Mouse (Mus musculus) brain, adult 2 months (tissue): ENCODE data around the gene Myt1l.

ENCODE experiments used
- DNase-seq: peaks from one replicate; pipeline ENCODE4 v3.0.0; 2011; ENCODE audit warnings: low read depth, low spot score

The Myt1l gene

DNA sequence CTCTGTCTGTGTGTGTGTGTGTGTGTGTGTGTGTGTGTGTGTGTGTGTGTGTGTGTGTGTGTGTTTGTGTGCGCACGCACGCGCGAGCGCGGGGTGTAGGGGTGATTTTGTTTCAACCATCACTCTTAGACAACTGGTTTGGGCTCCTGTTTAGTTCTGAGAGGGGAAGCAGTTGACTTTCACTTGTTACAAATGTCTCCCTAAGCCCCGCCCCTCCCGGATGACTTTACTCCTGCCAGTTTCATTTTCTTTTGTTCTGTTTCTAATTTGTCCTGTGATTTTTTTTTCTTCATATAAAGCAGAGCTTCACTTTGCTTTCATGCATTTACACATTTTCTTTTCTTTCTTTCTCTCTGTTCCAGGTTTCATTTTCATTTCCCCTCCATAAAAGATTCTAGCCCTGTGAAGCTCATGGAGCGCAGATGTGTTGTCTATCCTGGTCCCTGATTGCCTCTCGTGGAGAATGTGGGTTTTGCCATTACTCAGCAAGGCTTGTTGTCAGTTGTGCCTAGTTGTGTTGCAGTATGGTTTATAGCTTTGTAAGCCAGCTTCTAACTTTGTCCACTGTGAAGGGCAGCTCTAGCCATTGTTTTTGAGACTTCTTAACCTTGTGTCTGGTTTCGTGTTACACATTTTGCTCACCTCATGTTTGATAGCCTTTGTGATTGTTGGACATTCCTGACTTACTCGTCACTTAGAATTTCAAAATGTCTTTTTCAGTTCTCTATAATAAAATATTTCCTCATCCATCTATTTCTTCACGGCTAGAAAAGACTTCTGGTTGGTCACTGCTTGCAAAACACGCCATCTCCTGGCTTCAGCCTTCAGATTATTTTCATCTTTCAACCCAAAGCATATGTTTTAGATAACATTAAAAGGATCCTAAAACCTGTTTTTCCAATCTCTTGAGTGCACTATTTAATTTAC is 184.9 kb downstream of the Myt1l start:
- no peak for DNase-seq

DNA sequence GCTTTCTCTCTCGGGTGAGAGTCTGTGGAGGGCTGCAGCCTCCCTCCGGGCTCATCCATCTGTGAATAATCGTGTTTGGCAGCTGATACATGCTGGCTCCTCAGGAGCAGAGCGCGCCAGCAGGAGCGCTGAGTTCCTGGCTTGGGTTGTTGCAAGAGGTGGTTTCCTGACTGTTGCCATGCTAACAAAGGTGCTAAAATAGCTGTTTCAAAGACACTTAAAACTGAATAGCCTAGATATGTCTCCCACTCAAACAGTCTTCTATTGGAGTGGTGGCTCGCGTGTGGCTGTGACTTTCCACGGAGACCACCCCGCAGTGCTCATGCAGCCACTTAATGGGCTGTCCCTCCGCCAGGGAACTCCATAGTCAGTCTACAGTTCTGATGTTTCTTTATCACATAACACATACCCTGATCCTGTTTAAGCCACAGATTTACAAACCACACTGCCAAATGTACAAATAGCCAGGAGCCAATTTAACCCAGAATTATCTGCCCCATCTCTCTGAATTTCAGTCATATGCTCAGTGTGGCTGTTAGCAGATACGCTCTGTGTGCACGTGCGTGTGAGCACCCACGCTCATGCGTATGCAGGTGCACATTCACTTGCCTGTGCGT is 195.6 kb downstream of the Myt1l start:
- peak; percentile 95 for DNase-seq

DNA sequence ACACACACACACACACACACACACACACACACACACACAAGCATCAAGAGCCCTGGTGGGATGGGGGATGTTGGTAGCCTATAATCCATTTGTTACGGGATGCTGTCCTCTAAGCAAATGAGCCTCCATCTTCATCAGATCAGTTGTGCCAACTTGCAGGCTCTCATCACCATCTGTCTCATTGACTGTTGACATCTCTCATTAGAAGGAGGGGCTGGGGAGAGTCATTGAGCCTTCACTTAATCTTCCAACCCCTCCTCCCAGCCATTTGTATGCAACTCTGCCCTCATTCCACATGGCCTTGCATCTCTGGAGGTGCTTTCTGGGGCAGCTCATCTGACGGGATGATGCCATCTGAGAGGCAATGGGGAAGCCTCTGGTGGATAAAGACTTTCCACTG is 200.1 kb downstream of the Myt1l start:
- DNase-seq = no peak

DNA sequence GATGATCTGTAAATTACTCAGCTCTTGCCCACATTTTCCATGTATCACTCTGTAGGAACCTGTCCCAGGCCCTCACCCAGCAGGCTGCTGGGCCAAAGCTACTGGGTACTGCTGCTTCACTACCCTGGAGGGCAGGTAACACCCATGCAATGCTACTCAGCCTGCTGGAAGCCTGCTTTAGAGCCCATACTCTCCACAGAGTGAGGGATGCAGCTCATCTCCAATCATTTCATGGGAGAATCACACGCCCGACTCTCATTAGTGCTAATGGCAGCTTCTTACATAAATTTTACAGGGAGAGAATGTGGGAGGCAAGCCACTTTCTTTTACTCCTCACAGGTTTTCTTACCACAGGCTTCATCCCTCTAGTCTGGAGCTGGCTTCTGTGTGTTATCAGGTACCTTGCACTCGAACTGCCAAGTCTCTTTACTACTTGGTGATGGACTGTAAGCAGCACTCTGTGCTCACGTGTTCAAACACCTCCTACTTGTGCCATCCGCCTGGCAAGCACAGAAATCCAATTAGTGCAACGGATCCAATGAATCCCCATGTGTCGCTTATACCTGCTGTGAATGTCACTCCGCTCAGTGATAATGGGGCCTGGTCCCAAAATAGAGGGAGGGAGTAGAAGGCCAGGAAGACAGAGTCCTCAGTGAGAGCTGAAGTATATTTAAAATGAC is 212.3 kb downstream of the Myt1l start:
- peak; percentile 92 for DNase-seq

DNA sequence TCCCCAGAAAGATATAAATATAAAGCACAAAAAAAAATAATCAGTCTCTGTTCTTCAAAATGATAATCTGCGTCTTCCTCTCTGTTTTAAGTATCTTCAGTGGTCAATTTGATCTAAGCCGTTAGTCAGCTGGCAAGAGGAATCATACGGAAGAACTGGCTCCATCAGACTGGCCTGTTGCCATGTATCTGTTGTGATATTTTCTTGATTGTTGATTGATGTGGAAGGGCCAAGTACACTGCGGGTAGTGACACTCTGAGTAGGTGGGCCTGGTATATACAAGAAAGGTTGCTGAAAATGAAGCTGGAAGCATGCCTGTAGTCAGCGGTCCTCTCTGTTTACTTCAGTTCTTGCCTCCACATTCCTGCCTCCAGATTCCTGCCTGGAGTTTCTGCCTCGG is 213.0 kb downstream of the Myt1l start:
- DNase-seq = peak; percentile 31

DNA sequence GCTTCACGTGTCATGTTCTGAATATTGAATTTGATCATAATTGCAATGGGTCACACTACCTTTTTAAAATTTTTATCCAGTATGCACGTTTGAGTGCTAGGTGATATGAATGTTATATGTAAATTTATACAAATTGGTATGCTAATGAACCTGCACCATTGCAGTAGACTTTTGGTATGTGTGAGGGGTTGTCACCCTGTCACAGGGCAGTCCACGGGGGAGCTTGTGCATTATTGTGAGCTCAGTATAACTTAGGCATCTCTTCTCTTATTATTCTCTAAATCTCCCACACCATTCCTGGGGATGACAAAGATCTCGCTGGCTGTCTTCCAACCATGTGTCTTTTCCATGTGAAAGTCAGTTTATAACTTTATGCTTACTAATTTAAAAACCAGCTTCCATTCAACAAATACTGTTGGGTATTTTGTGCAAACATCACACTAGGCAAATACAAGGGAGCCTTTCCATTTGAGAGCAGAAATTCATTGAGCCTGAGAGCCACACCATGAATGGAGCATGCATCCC is 222.5 kb downstream of the Myt1l start:
- DNase-seq = peak; percentile 35

DNA sequence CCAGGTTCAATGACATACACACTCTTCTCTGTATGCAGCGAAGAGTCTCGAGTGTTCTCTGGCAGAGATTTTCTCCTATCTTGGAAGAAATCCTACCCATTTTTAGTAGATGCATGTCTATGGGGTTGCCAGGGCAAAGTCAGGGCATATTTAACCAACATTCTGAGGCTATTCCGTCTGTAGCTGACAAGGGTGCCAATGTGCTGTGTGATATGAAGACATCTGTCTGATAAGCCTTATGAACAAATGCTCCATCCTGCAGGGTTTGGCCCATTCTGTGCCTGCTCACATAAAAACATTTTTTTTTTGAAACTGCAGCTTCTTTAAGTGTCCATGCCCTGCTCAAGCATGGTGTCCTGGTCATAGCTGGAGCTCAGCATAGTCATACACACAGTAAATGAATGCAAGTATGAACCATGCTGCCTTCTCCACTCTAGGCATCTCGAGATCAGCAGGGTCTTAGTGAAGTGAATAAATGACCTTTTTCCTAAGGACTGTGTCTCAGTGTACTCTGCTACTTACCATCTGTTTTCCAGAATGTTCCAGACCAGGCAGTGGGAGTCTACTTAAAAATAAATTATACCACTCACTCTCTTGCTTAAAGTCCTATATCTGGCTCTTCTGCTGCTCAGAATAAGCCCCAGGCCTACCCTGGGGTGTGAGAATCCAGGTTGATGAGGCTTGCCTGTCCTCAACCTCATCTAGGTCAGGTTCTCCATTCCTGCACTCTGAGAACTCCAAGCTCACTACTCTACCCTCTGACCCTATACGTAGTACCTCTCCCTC is 227.1 kb downstream of the Myt1l start:
- DNase-seq = peak; percentile 62

DNA sequence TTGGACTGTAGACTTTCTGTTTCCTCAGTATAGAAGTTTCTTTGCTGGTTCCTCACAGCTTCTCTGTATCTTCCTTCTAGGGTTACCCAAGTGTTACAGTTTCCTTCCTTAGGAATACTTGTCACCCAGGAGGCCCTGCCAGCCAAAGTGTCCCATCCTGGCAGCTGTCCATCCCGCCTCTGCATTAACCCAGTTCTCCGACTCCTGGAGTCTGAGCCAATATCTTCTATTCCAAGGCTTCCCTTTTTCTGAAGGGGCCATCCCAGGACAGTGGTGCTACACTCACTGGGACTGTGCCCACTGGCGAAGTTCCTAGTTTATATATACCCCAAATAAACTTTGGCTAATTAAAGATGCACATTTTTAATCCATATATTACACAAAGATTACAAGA is 227.7 kb downstream of the Myt1l start:
- DNase-seq = peak; percentile 64

DNA sequence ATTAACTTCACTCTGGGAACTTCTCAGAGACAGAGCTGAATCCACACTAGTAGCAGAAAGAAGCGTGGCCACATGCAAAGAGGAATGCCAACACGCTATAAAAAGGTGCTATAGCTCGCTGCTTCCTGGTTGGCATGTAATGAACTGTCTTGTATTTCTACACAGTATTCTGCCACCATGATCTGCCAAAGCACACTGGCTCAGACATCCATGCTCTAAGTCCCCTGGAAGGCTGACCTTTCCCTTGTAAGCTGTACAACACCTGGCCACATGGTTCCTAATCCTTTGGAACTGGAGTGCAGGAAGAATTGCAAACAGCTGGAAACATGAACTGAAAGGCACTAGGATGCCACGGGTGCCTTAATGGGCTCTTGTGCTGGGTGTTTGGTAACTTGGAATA is 232.4 kb downstream of the Myt1l start:
- peak; percentile 39 for DNase-seq

DNA sequence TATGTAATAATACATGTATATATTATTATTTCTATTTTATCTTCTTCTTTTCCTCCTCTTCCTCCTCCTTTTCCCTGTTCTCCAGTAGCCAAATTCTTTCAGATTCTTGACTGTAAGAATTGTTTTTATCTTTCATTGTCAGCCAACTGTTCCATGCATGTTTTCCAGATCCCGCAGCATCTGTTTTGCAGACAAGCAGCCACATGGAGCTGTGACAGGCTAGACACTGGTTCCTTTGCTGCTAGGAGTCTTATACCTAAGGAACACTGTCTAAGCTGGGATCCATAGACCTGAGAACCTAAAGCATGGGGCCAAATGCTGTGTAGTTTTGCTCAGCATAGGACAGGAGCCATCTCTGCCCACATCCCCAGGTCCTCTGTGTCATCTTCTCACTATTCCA is 238.0 kb downstream of the Myt1l start:
- peak; percentile 64 for DNase-seq

DNA sequence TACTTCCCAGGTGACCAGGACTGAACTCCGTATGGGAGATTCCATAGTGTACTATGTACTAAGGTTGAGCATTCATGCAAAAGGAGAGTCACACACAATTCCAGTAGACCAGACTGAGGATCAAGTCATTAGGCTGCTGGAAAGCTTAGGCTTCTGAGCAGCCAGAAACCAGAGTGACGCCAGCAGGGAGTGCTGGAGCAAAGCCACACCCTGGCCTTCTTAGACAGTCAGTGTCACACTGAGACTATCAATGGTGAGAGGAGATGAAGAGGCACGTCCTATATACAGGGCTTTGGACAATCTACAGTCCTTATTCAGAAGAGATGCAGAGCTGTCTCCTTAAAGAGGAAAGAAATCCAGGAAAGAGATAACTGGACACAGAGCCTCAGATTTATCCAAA is 243.6 kb downstream of the Myt1l start:
- DNase-seq = peak; percentile 71

DNA sequence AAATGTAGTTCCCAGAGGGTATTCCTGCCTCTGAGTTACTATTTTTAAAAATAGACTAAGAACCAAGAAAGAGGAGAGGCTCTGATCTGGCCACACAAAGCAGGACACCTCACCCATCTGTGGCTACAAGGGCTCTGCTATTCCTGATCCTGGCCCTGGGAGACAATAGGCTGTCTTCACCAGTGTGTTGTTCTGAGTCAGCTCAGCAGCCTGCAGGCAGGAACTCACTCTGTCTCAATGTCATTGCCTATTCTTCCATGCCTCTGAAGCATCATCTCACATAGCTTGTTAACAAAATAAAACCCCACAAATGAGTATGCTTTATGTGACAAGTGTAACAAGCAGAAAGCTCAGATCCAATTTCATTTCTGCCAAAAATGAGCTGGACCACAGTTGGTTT is 244.2 kb downstream of the Myt1l start:
- DNase-seq = peak; percentile 67

DNA sequence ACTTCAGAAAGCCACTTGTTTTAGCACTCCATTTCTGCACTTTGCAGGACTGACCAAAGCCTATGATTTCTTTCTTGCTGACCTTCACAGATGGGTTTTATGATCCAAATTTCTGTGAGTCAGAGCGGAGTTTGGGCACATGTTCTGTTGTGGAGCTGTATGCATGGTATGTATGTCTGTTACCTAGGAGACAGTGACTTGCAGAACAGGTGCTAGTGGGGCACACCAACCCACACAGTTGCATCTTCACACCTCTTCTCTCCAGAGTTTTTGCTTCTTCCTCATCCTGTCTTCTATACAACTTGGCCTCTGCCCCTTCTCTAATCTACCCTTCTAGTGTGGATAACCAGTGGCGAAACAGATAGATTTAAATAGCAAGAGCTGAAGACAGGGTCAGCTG is 250.7 kb downstream of the Myt1l start:
- DNase-seq = peak; percentile 74

DNA sequence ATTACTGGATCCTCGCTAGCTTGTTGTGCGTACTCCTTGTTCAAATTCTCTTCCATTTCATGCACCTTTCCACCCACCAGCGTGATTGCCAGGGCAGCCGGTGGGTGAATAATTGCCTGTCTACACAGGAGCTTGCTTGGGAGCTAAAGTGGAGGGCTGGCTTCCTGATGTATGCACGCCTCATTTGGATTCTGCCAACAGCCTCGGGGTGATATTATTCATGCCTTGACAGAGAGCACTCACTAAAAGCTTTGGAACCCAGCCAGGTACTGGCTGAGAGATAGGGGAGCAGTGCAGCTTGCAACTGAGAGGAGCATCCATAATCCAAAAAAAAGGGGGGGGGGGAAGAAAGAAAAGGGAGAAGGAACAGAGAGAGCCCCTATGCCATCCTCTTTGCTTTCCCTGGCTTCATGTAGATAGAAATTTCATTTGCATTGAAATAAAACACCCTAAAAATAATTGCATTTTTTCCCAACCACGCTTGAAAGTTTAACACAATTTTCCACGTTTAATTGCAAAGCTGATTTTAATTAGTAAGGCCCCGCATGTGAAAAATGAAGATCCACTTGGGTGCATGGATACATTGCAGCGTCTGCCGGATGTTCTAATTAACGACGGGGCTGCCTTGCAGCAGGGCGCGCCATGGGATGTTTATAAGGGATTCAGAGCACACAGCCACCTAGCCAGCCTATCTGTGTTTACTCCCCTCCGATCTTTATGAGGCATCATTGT is 261.3 kb downstream of the Myt1l start:
- DNase-seq = peak; percentile 95

DNA sequence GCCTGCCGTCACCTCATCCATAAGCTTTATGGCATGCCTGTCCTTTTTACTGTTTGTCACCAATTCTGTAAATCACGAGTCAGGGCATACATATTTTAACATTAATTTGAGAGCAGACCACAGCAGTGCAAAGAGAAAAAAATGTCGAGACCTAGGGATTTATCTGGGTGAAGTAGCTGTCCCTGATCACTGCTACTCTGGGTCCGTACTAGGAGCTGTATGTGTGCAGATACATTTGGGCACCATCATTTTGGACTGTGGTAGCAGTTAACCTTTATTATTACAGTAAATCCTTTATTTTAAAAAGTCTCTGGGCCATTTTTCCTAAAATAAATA is 261.8 kb downstream of the Myt1l start:
- DNase-seq = no peak

DNA sequence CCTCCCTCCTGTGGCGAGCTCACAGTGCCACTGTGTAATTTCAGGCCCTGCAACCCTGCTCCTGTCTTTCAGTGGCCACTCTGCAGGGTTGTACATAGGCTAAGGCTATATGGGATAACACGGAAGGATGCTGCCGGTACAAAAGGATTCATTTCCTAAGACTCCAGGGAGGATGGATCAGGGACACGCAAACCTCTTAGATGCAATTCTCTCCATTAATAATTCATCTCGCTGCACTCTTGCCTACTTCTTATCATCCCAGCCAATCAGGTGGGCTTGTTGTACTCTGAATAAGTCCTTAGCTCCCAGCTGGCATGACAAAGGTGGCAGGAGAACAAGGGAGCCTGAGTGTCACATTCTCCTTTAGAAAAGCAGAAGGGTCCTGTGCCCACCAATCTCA is 264.8 kb downstream of the Myt1l start:
- DNase-seq = no peak

DNA sequence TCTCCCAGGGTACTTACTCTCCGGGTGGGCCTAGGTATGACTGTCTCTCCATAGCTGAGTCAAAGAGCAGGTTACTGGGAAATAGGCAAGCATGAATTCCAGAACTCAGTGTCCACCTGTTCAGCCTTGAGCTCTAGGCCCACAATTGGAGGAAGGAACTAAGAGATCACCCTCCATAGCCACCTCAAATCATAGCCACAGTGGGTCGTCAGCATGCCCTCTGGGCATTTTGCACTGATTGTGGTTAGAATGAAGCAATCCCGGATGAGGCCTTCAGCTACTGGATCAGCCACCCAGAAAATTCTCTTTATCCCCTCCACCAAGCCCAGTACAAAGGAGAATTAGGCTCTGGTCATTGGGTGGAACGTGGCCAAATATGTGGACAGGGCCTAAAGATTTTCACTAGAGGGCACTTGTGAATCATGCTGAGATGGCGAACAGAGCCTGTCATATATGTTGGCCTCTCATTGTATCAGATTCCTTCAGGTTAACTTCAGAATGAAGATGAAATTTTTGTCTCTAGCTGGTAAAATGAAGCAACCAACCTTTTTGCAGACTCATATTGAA is 267.0 kb downstream of the Myt1l start:
- peak; percentile 40 for DNase-seq

DNA sequence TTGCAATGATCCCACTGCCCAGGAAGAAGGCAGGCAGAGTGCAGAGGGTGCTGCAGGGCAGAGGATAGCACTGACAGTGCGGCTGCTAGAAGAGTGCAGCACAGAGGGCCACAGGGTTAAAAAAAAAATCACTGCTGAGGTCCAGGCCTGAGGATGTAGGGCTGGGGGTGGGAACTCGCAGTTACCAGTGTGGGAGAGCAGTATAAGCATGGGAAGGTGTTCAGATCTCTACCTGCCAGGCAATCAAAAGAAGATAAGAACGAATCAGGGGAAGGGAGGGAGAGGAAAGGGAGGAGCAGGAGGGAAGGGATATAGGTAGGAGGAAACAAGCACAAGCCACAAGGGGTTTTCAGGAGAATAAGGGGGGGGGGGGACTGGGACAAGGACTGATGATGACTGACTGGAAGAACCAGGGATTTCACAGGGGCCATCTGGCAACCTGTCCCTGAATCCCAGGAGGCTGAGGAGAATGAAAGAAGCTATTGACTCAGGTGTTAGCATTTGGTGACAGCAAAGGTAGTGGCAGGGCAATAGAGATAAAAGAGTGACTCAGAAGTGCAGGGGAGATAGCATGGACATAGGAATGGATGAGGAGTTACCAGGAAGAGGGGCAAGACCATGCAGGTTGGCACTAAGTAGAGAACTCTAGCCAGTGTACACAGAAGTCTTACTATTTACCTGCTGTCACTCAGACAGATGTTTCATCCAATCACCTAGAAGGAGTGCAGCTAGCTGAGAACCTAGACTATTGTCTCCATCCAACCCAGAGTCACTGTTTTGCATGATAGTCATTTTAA is 270.6 kb downstream of the Myt1l start:
- DNase-seq = no peak

DNA sequence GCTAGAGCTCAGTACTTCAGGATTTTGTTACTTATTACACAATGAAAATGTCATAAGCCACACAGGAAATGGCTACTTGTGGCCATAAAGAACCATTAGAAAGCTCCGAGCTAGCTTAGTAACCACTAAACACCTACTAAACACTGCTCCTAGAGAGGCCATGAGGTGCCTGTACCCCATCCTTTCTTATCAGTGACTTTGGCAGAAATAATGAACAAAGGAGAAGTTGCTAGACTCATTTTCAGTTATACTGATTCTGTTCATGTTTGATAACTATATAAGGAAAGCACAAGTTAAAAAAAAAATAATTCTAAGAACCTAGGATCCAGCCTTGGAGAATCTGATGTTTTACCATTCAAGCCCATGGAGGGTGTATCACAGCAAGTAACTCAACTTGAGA is 278.2 kb downstream of the Myt1l start:
- DNase-seq = no peak
